Mouse (Mus musculus) right cerebral cortex, postnatal 10 days (tissue): ENCODE measurements around the gene Pum2.
"Not testable (repeated sequence)": the region's sequence is repeated elsewhere in the genome, so short reads cannot be mapped to it uniquely, and the experiment has no call there.

ENCODE experiments used
- DNase-seq, 2 experiments: peaks; one replicate each; pipeline ENCODE4 v3.0.0; 2021; ENCODE audit warnings: low spot score in 2 of 2

The Pum2 gene

GRCm38 (mm10) chr12:8669421-8669820, 4.5 kb upstream of the Pum2 start:
- DNase-seq, result no peak

GRCm38 (mm10) chr12:8669846-8670245, 4.1 kb upstream of the Pum2 start:
- no peak for DNase-seq

GRCm38 (mm10) chr12:8673121-8673973, 587 bp upstream of the Pum2 start:
- DNase-seq, result no peak

DNA sequence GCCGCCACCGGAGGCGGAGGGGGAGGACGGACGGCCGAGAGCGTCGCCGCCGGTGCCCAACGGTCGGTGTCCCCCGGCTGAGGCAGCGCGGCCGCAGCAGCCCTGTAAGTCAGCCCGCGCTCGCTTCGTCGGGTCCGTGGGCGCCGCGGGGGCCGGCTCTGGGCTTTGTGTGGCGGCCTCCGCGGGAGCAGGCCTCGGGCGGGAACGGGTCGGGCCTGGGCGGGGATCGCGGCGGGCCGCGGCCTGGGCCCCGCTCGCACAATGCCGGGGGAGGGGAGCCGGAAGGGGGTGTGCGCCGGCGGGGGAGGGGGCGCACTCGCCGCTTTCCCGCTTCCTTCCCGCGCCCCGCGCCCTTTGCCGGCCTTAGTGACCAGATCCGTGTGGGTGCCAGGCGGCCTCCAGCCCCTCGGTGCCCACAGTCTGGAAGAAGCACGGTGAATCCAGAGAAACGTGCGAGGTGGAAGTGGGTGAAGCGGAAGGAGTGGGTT, 487 bp downstream of the Pum2 start:
- peak; percentile 64 to 65 for DNase-seq

DNA sequence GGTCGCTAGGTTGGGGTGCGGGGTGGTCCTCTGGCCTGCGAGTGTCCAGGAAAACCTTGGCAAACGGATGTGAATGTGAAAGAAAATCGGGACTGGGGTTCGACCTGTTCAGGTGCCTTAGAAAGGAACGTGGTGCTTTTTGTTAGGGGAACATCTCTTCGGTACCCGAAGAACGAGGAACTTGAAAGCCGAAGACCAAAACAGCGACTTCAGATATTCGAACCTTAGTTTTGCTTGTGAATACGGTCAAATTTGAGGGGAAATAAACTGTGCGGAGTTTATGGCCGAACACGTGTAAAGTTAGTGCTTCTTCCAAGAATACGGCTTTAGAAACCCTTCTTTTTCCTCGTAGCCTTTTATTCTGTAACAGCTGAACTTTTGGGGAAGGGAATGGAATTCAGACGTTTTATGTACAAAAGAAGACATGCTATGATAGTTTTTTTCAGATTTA, 982 bp downstream of the Pum2 start:
- no peak for DNase-seq

- DNase-seq, result no peak
Observed at GRCm38 (mm10) chr12:8675361-8675760, 1.4 kb downstream of the Pum2 start.

DNA sequence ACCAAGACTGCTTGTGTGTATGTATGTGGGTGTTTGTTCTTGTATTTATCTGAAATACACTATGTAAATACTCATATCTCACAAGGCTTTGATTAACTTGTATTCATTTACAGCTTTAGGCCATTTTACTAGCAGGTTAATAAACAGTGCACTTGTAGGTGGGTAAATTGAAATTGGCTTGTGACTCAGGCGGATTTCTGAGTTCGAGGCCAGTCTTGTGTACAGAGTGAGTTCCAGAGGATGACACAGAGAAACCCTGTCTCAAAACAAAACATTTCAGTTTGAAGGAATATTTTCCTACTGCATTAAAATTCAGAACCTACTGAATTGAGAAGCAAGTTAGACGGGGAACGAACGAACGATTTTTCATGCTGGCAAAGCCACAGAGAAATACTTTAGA, 2.4 kb downstream of the Pum2 start:
- DNase-seq, result no peak

DNA sequence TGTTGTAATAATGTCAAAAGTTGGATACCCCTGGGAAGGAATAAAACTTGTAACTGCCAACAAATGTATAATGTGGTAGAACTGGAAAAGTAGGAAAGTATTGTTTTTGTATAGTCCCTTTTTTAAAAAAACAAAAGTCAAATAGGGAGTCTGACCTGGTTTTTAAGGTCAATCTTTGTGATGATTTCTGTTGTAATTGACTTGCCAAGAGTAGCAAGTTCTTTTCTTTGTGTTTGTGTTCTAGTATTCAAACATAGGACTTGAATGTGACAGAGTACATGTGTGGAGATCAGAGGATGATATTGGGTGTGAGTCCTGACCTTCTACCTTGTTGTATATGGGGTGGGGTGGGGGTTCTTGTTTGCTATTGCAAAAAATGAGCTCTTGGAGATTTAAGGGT, 4.0 kb downstream of the Pum2 start:
- no peak for DNase-seq

DNA sequence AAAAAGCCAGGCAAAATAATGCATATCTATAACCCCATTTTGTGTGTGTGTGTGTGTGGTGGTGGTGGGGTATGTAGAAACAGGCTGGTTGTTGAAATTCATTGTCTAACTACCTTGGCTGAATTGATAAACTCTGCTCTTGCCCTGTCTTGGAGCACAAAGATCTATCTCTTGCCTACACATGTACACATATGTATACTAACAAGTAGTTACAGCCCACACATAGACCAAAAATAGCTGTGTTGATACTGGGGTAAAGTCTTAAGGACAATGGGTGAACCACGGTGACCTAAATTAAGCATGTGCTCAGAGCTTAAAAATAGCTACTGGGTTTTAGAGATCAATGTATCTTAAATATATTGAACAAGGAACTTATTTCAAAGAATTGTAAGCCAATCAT, 10.3 kb downstream of the Pum2 start:
- DNase-seq, result no peak

- no peak for DNase-seq
Observed at GRCm38 (mm10) chr12:8685036-8685435, 11.1 kb downstream of the Pum2 start.

GRCm38 (mm10) chr12:8689882-8690281, 15.9 kb downstream of the Pum2 start:
- DNase-seq, result not testable (repeated sequence)

GRCm38 (mm10) chr12:8698895-8699294, 25.0 kb downstream of the Pum2 start:
- peak in 1 of 2 experiments; percentile 56 for DNase-seq

DNA sequence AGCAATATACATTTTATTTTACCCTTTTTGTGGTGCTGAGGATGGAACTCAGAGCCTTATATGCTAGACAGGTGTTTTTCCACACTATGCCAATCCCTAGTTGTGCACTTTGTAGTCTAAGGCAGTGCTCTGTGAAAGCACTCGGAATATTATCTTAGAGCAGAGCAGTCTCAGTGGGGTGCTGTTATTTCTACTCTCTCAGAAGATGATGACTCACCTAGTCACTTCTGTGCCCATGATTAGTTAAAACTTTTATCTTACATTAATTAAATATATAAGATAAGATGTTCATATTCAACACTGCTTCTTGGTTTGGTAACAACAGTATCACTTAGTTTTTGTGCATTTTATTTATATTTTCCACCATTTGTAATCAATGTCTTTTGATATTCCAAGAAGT, 30.1 kb downstream of the Pum2 start:
- no peak for DNase-seq

- no peak for DNase-seq
Observed at GRCm38 (mm10) chr12:8708876-8709275, 34.9 kb downstream of the Pum2 start.

GRCm38 (mm10) chr12:8712665-8713064, 38.7 kb downstream of the Pum2 start:
- DNase-seq, result no peak

GRCm38 (mm10) chr12:8716093-8716492, 42.2 kb downstream of the Pum2 start:
- no peak for DNase-seq

GRCm38 (mm10) chr12:8726890-8727289, 53.0 kb downstream of the Pum2 start:
- no peak for DNase-seq

DNA sequence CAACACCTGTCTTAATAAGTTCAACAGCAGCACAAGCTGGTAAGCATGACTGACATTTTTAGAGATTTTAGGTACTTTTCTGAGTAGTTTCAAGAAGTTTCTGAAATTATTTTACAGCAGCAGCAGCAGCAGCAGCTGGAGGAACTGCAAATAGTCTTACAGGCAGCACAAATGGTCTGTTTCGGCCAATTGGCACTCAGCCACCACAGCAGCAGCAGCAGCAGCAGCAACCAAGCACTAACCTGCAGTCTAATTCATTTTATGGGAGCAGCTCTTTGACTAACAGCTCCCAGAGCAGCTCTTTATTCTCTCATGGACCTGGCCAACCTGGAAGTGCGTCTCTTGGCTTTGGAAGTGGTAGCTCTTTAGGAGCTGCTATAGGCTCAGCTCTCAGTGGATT, 54.8 kb downstream of the Pum2 start:
- DNase-seq, result no peak

DNA sequence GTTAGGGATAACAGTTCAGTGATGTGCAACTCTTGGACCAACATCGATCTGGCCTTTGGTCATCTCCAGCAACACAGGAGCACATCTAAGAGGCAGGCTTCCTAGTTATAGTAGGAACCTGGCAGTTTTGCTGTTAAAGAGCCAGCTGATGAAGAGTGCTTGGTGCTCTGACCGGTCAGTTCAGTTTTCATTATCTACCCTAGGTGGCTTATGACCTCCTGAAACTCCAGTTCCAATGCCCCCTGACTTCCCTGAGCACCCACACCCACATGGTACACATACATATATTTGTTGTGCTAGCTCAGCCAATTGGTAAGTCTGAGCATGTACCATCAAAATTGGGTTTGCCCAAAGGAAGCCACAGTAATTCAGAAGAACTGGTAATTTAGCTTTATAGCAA, 79.7 kb downstream of the Pum2 start:
- DNase-seq, result no peak

GRCm38 (mm10) chr12:8754116-8754515, 80.2 kb downstream of the Pum2 start:
- peak in 1 of 2 experiments; percentile 57 for DNase-seq

DNA sequence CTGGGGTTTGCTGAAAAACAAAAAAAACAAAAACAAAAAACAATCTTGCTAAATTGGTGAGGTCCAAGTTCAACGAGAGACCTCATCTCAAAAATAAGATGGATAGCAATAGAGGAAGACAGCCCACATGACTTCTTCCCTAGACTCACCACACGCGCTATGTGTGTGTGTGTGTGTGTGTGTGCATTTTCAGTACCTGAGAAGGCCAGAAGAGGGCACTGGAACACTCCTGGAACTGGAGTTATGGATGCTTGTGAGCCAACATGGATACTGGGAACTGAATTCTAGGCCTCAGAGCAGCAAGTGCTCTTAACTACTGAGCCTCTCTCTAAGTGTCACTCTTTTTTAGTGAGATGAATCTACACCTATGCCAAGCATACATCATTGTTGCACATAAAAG, 84.1 kb downstream of the Pum2 start:
- no peak for DNase-seq

GRCm38 (mm10) chr12:8759115-8759514, 85.2 kb downstream of the Pum2 start:
- peak in 1 of 2 experiments; percentile 14 for DNase-seq

GRCm38 (mm10) chr12:8759779-8760178, 85.8 kb downstream of the Pum2 start:
- peak in 1 of 2 experiments; percentile 17 for DNase-seq
